Mouse (Mus musculus) urinary bladder, postnatal 25 days (tissue): ENCODE results near the gene Hmgxb4.

Experiments
- DNase-seq: peaks from one replicate; pipeline ENCODE4 v3.0.0; 2022; ENCODE audit warnings: low spot score

Gene Hmgxb4

DNA sequence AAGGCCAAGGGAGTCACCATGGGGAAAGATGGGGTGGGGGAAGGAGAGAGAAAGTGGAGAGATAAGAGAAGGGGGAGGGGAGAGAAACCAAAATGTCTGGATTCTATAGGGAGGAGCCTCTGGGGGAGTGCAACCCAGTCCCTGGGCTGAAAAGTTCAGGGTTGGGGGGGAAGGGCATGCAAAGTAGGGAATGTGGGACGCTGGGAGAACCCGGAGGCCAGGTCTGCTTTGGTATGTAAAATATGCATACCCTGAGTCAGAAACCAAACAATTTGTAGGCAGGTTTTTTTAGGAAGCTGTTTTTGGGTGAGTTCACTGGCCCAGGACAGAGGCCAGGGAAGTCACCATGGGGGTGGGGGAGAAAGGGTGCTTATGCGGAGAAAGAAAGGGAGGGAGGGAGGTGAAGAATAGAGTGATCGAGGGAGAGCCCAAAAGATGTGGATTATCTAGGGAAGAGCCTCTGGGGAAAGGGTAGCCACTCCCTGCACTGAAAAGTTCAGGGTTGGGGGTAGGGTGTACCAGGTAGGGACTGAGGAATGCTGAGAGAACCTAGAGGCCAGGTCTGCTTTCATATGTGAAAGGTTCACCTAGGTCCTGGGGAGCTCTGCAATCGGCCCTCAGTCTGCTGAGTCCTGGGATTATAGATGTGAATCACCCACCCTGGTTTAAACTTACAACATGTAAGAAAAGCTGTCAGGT is 25.3 kb downstream of the Hmgxb4 start:
- DNase-seq = peak; percentile 8

DNA sequence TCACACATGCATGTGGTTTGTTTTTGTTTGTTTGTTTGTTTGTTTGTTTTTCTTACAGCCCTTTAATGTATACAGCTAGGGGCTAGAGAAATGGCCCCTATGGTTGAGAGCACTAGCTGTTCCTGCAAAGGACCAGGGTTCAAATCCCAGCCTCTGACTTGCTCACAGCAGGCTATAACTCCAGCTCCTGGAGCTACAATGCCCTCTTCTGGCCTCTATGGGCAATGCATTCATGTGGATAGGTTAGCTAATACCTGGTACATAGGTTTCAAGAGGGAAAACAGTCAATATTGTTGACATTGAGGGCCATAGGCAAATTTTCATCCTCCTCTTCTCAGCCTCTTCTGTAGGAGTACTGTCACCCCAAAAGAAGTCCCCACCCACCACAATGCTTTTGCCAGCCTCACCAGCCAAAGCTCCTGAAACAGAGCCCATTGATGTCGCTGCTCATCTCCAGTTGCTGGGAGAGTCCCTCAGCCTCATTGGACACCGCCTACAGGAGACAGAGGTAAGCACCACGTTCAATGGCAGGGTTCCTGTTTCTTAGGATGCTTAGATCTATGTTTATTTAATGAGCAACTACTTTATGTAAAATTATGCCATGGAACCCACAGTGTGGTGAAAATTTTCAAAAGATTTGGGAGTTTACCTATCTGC is 30.6 kb downstream of the Hmgxb4 start:
- no peak for DNase-seq

DNA sequence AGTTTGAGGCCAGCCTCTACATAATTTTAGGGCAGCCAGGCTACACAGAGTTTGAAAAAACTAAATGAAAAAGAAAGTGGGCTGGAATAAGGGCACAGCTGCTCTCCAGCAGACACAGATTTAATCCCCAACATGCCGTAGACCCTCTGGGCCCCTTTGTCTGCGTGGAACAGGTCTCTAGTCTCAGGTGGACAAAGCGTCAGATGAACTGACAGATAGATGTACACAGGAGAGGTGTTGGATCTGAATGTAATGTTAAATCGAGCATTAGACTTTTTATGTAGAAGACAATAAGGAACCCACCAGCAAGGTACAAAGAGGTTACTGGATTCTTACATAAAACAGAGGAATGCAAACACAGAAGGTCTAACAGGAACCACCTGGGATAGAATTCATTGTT is 32.7 kb downstream of the Hmgxb4 start:
- DNase-seq = no peak

DNA sequence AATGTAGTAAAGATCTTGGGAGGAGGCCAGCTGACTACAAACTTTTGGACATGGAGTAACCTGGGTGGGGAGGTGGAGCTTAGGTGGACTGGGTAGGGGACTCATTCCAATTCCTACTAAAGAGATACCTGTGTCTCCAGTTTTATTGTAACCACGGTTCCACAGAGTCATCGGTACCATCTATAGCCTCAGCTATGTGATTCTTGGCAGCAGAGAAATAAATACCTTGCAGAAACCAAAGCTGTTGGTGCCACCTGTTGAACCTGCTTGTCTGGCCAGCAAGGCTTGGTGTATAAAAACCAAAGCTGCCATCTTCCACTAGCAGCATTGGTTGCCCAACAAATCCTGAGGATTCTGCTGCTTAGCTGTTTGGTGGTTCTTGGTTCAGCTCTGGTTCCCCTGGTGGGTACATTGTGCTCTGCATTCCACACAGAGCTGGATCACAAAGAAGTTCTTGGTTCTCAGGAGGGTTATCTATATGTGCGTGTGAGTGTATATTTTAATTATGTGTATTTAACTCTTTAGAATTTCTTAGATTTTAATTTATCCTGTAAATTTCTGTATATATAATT is 37.4 kb downstream of the Hmgxb4 start:
- DNase-seq = no peak

DNA sequence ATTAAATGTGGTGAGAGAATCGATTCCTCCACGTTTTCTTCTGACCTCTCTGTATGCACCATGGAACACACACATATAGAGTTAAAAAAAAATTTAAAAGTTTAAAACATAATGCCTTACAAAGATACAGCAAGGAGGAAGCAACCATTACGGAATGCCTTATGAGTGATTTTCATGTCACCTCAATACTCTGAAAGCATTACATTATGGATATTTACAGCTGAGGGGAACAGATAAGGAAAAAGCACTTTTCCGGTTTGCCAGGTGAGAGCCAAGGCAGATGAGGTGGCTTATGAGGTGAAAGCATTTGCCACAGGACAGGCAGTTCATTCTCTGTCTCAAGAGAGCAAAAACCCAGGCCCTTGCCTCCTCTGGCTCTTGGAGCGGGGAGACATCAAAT is 39.8 kb downstream of the Hmgxb4 start:
- no peak for DNase-seq

DNA sequence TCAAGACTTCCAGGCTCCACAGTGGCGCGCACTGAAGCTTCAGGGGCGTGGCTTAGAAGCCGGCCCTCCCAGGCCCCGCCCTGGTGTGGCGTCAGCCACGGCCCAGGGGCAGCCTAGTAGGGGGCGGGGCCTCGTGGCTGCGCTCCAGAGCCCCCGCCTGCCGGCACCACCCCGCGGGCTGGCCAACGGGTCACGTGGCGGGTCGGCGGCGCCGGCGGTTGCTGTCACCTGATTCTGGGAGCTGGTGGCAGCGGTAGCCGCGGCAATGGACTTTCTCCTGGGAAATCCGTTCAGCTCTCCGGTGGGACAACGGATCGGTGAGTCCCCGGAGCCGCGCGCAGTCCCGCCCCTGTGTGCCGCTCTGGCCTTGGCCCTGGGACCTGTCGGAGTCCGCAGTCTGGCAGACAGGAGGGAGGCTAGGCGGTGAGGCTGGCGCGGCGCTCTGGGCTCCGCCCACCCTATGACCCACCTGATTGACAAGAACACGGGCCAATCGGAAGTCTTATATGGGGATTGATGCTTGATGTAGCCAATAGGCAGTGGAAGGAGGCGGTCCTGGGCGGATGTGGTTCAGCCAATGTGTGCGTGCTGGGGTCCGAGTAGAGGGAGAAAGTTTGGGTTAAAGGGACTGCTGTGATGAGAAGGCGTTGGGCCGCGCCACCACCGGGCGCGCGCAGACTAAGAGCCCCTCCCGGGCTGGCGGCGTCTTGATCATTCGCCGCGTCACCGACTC is 40.5 kb downstream of the Hmgxb4 start, which contains the start of gene Tom1:
TSS of gene Tom1 (plus strand) at position 195 of the 733 bp plus-strand sequence.
- DNase-seq = peak; percentile 98

DNA sequence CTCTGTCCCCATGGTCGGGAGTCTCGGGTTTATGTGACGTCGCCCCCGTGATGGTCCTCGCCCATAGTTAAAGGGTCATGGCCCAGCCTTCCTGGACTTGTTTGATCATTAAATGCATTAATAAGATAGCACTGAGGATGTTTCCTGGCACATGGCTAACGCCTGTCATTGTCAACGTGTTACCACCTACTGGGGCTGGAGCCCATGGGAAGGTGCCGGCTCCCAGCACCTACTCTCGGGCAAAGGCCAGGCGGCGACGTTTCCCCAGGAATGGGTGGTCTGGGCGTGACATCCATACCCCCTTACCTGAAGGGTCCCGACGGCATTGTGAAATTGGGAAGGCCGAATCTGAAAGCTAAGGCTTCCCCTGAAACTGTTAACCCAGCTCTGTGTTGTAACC is 41.1 kb downstream of the Hmgxb4 start:
- no peak for DNase-seq

DNA sequence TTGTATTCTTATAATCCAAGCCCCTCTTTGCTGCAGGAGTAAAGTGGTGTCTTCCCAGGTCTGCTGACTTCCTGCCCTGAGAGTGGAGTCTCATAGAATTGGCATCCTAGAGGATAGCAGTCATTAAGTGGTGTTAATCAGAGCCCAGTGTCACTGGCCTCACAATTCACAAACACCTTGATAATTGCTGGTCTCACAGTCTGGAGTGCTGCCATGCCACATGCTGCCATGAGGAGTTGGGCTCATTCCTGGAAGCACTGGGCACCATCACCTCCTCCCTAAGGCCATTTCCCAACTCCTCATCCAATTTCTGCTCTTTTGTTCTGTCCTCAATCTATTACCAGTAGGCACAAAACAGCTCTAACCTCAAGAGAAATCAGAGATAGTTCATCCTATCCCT is 42.5 kb downstream of the Hmgxb4 start:
- no peak for DNase-seq

DNA sequence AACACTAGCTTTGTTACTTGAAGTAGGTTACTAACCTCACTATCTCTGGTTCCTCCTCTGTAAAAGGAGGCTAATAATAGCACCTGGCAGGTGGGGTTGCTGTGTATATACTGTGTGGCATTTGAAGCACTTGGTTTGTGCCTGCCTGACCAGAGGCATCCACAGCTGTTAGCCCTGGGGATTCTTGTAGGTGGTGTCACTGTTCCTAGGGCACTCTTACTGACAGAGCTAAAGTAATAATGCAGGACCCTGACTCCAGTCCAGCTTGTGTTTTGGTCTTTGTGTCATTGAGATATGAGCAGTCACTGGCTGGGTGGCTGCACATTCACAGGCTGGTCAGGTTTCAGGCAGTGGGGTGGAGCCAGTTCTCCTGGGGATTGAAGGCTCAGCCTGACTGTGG is 45.3 kb downstream of the Hmgxb4 start:
- no peak for DNase-seq

DNA sequence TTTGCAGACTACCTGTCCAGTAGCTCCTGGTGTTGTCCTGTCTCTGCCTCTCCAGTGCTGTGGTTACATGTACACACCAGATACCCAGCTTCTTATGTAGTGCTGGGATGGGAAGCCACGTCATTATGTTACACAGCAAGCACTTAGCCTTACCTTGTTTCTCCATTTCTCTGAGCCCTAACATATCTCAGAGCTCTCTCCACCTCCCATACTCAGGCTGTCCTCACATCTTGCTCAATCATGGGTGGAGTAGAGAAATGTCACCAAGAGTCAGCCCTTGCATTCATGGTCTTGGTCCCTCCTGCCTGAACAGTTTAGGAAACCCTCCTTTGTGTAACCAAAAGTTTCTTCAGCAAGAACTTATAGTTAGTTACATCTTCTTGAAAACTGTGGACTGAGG is 46.6 kb downstream of the Hmgxb4 start:
- DNase-seq = no peak

DNA sequence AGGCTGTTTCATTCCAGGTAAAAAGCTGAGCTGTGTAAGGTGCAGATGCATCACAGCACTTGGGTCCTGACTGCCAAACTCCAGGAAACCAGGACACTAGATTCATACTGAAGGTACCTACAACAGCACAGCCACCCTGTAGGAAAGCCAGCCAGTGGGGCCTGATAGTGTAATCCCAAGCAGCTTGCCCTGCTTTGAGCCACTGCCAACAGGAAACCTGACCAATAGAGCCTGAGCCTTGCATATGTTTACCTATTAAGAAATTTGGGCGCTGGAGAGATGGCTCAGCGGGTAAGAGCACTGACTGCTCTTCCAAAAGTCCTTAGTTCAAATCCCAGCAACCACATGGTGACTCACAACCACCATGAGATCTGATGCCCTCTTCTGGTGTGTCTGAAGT is 49.0 kb downstream of the Hmgxb4 start:
- no peak for DNase-seq

DNA sequence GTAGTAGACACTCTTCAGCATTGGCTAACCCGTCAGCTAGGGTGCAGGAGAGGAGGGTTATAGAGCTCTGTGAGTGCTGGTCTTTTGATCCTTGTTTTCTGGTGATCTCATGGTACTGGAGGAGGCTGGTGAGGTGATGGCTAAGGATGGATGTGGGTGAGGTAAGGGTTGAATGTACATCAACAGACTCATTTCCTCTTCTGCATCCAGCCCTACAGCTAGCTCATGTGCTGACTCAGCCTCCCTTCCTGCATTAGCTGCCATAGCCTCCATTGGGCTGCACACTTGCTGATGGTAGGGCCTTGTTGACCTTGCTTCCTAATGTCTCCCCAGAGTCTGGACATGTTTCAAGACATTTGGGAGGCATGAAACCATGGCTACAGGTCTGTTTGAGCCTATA is 49.8 kb downstream of the Hmgxb4 start:
- no peak for DNase-seq

DNA sequence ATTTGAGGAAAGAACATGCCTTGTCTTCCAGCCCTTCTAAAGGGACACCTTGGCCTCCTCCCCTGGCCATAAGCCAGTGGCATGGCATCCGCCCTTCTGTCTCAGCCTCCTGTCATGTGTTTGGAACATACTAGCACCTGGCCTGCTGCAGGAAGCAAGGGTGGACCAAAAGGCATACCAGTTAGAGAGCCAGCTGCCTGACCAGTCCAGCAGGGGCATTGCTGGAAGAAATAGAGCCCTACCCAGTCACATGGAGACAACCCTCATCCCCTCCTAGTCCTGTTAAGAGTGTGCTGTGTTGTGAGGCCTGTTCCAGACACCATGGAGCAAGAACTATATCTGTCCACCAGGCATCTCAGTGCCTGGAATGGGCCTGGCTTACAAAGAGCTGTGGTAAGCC is 53.1 kb downstream of the Hmgxb4 start:
- DNase-seq = no peak

DNA sequence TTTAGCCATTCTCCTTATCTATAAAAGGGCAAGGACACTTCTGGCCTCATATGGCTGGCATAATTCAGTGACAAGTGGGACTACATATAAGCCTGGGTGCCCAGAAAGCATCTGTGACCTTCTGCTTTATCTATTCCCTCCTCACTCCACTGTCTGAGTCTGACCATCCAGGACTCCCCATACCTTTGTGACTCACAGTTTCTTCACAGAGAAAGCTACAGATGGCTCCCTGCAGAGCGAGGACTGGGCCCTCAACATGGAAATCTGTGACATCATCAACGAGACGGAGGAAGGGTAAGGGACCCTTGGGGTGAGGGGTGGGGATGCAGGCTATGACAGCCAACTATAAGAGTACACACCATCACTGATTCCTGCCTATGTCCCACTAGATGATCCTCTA is 54.6 kb downstream of the Hmgxb4 start:
- DNase-seq = no peak

DNA sequence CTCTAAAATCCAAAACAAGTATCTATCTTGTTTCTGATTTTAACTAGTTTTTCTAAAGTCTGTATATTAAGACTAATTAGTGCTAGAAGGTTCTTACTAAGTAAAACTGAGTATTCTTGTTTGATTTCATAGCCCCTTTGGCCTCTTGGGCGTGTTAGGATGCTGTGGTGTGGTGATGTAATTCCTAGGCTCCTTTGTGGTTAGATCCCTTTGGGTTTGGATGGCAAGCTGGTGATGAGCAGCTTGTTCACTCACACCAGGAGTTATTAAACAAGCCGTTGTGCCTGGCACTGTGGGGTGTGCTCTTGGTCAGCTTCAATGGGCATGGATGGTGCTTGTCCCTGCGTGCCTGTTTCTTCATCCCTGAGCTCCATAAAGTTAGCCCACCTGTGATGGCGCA is 60.2 kb downstream of the Hmgxb4 start:
- DNase-seq = no peak

DNA sequence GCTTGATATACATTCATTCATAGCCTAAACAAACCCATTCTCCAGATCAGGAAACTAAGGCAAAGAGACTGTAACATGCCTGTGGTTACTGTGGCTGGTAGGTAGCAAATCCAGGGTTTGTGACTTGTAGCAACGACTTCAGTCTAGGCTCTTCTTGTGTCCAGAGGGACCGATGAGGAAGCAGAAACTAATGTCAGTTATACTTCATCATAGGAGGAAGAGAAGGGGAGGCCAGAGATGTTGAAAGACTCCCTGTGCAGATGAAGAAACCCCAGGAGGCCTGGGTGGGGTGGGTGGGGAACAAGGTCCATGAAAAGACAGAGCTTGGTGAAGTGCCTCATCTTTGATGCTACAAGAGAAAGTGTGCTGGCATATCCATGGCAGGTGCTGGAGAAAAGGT is 62.5 kb downstream of the Hmgxb4 start:
- no peak for DNase-seq

DNA sequence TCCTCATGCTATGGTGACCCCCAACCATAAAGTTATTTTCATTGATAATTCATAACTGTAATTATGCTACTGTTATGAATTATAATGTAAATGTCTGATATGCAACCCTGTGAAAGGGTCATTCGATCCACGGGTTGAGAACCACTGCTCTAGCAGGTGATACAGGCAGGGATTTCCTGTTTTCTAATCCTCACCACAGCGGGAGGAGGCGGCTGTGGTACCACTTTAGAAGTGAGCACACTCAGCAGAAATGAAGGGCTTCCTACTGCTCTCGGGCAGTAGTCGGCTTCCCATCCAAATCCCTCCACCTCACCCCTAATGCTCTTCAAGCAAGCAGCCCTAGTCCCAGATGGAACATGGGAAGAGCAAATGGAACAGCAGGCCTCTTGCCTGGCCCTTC is 66.9 kb downstream of the Hmgxb4 start:
- no peak for DNase-seq

DNA sequence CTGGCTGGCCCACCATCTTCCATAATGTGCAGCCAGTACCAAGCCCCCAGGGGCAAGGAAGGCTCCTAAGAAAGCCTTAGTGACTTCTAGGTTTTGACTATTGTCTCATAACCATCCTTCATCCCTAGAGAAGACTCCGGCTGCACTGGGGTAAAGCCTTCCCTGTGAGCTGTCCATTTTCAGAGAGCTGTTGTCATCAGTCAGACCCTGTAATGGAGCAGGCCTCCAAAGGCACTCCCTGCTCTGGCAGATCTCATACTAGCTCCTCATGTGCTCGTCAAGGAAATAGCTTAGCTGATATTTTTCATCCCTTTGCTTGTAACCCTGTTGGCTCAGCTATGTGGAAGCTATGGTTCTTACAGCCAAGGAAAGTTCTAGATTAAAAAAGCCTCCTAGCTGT is 67.7 kb downstream of the Hmgxb4 start:
- no peak for DNase-seq

DNA sequence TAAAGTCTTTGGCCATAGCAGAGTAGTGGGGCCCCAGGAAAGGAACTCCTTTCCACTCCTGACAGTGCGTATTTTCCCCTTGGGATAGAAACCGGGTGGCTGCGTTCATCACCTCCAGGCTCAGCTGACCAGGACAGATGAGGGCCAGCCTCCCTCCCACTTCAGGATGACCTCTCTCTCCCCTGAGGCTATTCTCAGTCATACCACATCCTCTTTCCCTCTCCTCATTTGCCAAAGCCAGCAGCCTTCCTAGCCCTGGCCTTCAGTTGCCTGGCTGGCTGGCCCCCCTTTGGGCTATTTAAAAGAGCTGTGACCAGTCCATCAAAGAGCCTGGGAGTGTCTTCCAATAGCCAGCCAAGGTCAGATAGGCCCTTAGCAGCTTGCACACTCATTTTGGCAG is 70.1 kb downstream of the Hmgxb4 start:
- DNase-seq = no peak

DNA sequence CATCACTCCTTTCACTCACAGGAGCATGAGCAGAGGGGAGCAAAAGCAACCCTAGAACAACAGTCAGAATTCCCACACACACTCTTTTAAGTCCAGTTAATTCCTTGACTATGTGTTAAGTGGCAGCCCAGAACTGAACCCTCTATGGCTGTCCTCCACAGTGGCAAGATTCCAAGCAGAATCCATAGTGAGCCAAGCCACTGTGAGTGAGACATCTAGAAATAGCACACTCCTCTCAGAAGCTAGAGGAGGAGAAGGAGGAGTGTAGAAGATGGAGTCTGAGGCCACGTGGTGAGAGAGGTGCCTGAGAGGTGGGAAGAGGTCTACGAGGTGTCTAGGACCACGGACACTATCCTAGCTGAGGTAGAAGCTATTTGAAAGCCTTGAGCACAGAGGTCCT is 71.6 kb downstream of the Hmgxb4 start:
- DNase-seq = no peak

DNA sequence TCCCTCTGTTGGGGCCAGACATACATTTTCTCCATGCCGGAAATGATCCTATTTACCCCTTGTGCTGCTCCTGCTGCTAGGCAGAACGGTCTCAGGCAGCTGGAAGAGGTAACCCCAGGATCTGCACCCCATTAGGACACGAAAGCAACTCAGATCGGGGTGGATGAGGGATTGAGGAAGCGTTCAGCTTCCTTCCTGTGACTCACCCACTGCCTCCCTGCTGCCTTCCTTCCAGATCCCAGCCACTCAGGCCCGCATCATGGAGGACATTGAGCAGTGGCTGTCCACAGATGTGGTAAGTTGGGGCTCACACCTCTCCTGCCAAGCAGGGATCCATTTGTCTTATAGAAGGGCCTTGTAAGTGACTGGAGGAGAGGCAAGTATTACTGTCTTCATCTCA is 74.1 kb downstream of the Hmgxb4 start:
- no peak for DNase-seq

DNA sequence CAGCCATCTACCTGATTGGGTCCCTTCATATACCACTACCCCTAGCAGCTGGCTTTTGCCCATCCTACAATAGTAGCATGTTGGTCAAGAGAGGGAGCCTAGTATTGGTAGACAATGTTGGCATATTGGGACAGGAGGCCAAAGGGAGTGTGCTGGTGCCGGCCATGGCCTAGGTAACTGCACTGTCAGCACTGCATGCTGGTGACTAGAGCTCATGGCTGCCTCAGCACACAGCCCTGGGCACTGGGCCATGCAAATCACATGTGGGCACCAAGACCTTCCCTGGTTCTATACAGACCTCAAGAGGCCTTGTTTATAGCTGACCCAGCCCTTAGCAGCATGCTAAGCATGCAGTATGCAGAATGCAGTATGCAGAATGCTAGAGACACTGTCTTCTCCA is 77.1 kb downstream of the Hmgxb4 start:
- no peak for DNase-seq
